Mouse (Mus musculus) kidney, adult 2 months (tissue): ENCODE data around the gene Smyd3.

Experiments used
- CTCF ChIP-seq: fragments of 200-500 bp; conservative IDR thresholded peaks from 2 replicates; pipeline ENCODE4 v1.5.1; 2011; ENCODE audit warnings: low read depth, mild to moderate bottlenecking, control low read depth, low read length, moderate library complexity, mixed read lengths; ENCODE audit not compliant: insufficient read depth, insufficient read length
- POLR2A ChIP-seq: fragments of 200-500 bp; IDR thresholded peaks from one replicate; pipeline ENCODE4 v1.6.1; 2011; ENCODE audit warnings: low read depth, low read length, control low read depth

- TF ChIP-seq POLR2A (no peak), CTCF (no peak)
Measured at GRCm38 (mm10) chr1:179118673-179119072, 399.2 kb downstream of the Smyd3 start.
